Mouse (Mus musculus) layer of hippocampus, adult 2 months (tissue): Measurements from ENCODE around the gene Hnrnpa0. TPM values are rescaled to one million over a fixed set of nuclear protein-coding genes. Genes with fewer than 3 reads are reported as not detected.

Experiments used
- DNase-seq, 2 experiments: peaks; one replicate each; pipeline ENCODE4 v3.0.0; 2022; ENCODE audit warnings: low spot score in 2 of 2
- H3K27ac ChIP-seq: fragments of 200-600 bp; 2 replicates; pipeline ENCODE4 v1.8.1; 2022
- H3K4me3 ChIP-seq: fragments of 200-600 bp; 2 replicates; pipeline ENCODE4 v1.8.1; 2022; ENCODE audit warnings: mild to moderate bottlenecking
- CTCF ChIP-seq: fragments of 200-600 bp; conservative IDR thresholded peaks from 2 replicates; pipeline ENCODE4 v1.8.1; 2022; ENCODE audit warnings: antibody characterized with exemption, mild to moderate bottlenecking, moderate library complexity
- long read RNA-seq, 2 experiments: library from polyadenylated mRNA; stranded (forward); transcript quantifications; one replicate each; pipeline ENCODE4 v2.0.0; 2021; ENCODE audit warnings: borderline mapping rate in 2 of 2
- total RNA-seq, 2 experiments: library from RNA; stranded (reverse); gene quantifications; 2 replicates each; pipeline ENCODE4 v1.2.3; 2021

Gene Hnrnpa0
- total RNA-seq = 100 to 1,000 TPM; 120 to 122 TPM
- long read RNA-seq, experiment 1, transcript Hnrnpa0-201 (1 exons, 2,678 nt) = major isoform, 13 of 13 reads
- long read RNA-seq, experiment 1, partial matches to known transcripts = 0 of 13 reads
- long read RNA-seq, experiment 1, other reads (novel, unspliced or antisense) = 0 of 13 reads
- long read RNA-seq, experiment 2, transcript Hnrnpa0-201 (1 exons, 2,678 nt) = major isoform, 9 of 9 reads
- long read RNA-seq, experiment 2, partial matches to known transcripts = 0 of 9 reads
- long read RNA-seq, experiment 2, other reads (novel, unspliced or antisense) = 0 of 9 reads

GRCm38 (mm10) chr13:58128396-58128767 lies at the start of gene Hnrnpa0:
Hnrnpa0 (minus strand) TSS chr13:58128556.
- no peak for TF ChIP-seq CTCF
- H3K27ac ChIP-seq = peak within 1 kb of the TSS; percentile 100
- H3K4me3 ChIP-seq = peak within 1 kb of the TSS; percentile 93
- peak; percentile 91 to 96 for DNase-seq

GRCm38 (mm10) chr13:58177511-58178208 lies 49.3 kb upstream of the Hnrnpa0 start:
- no peak for TF ChIP-seq CTCF
- peak; percentile 100 for DNase-seq
- Histone ChIP-seq H3K4me3 (no peak overlapping the region), H3K27ac (peak overlapping the region; percentile 0)

GRCm38 (mm10) chr13:58176105-58176504 lies 47.7 kb upstream of the Hnrnpa0 start:
- no peak overlapping the region for H3K4me3 ChIP-seq
- DNase-seq = no peak
- TF ChIP-seq CTCF = no peak

GRCm38 (mm10) chr13:58168119-58168518 lies 39.8 kb upstream of the Hnrnpa0 start:
- Histone ChIP-seq H3K4me3 (no peak overlapping the region), H3K27ac (no peak overlapping the region)
- no peak for DNase-seq
- no peak for TF ChIP-seq CTCF

More at GRCm38 (mm10) chr13:58176105-58176504, 47.7 kb upstream of the Hnrnpa0 start:
- no peak overlapping the region for H3K27ac ChIP-seq

- no peak overlapping the region for H3K27ac ChIP-seq
- TF ChIP-seq CTCF = no peak
- H3K4me3 ChIP-seq = no peak overlapping the region
- DNase-seq = no peak
Observed at GRCm38 (mm10) chr13:58163343-58163742, 35.0 kb upstream of the Hnrnpa0 start.

- H3K4me3 ChIP-seq = no peak overlapping the region
- no peak overlapping the region for H3K27ac ChIP-seq
- TF ChIP-seq CTCF = no peak
- DNase-seq = no peak
Observed at GRCm38 (mm10) chr13:58160761-58161160, 32.4 kb upstream of the Hnrnpa0 start.

GRCm38 (mm10) chr13:58158099-58158912 lies 29.9 kb upstream of the Hnrnpa0 start:
- H3K27ac ChIP-seq = peak overlapping the region; percentile 86
- peak; percentile 99 for TF ChIP-seq CTCF
- peak; percentile 83 to 89 for DNase-seq
- H3K4me3 ChIP-seq = peak overlapping the region; percentile 87

GRCm38 (mm10) chr13:58157447-58158098 lies 29.2 kb upstream of the Hnrnpa0 start, which contains the start of gene Idnk:
Idnk (plus strand) TSS chr13:58157649.
- peak; percentile 57 for TF ChIP-seq CTCF
- Histone ChIP-seq H3K27ac (peak within 1 kb of the TSS; percentile 86), H3K4me3 (peak within 1 kb of the TSS; percentile 87)
- peak; percentile 75 to 83 for DNase-seq

- Histone ChIP-seq H3K4me3 (peak overlapping the region; percentile 87), H3K27ac (peak overlapping the region; percentile 86)
- TF ChIP-seq CTCF = no peak
- DNase-seq = no peak
Observed at GRCm38 (mm10) chr13:58157036-58157435, 28.7 kb upstream of the Hnrnpa0 start.

GRCm38 (mm10) chr13:58156031-58156430 lies 27.7 kb upstream of the Hnrnpa0 start:
- no peak overlapping the region for H3K27ac ChIP-seq
- DNase-seq = no peak
- TF ChIP-seq CTCF = peak; percentile 46

GRCm38 (mm10) chr13:58150442-58150841 lies 22.1 kb upstream of the Hnrnpa0 start:
- no peak for DNase-seq
- no peak for TF ChIP-seq CTCF
- Histone ChIP-seq H3K27ac (no peak overlapping the region), H3K4me3 (no peak overlapping the region)

More at GRCm38 (mm10) chr13:58156031-58156430, 27.7 kb upstream of the Hnrnpa0 start:
- H3K4me3 ChIP-seq = no peak overlapping the region

- Histone ChIP-seq H3K27ac (no peak overlapping the region), H3K4me3 (no peak overlapping the region)
- no peak for TF ChIP-seq CTCF
- DNase-seq = no peak
Observed at GRCm38 (mm10) chr13:58149629-58150028, 21.3 kb upstream of the Hnrnpa0 start.

- no peak for DNase-seq
- no peak overlapping the region for H3K27ac ChIP-seq
- peak overlapping the region; percentile 47 for H3K4me3 ChIP-seq
- TF ChIP-seq CTCF = peak; percentile 79
Observed at GRCm38 (mm10) chr13:58149033-58149558, 20.7 kb upstream of the Hnrnpa0 start.
